Mouse (Mus musculus): ENCODE measurements around the gene Mmp24. TPM values are rescaled to one million over a fixed set of nuclear protein-coding genes. Genes with fewer than 3 reads are reported as not detected.
"Not testable (repeated sequence)": the region's sequence is repeated elsewhere in the genome, so short reads cannot be mapped to it uniquely, and the experiment has no call there.

Gene Mmp24
- 2.6 and 3.4 TPM in 2 replicates for total RNA-seq (2021)
- long read RNA-seq, experiment 1, full-length matches to known transcripts, result 2 of 3 reads
- long read RNA-seq, experiment 1, partial matches to known transcripts, result 0 of 3 reads
- long read RNA-seq, experiment 1, other reads (novel, unspliced or antisense), result 1 of 3 reads
- long read RNA-seq, experiment 2, full-length matches to known transcripts, result 1 of 6 reads
- long read RNA-seq, experiment 2, partial matches to known transcripts, result 2 of 6 reads
- long read RNA-seq, experiment 2, other reads (novel, unspliced or antisense), result 3 of 6 reads

GRCm38 (mm10) chr2:155774927-155775684 is at the start of gene Mmp24:
Mmp24 (plus strand) TSS chr2:155775342.
- DNase-seq, result no peak

GRCm38 (mm10) chr2:155726302-155726701 is 48.8 kb upstream of the Mmp24 start:
- DNase-seq, result no peak

DNA sequence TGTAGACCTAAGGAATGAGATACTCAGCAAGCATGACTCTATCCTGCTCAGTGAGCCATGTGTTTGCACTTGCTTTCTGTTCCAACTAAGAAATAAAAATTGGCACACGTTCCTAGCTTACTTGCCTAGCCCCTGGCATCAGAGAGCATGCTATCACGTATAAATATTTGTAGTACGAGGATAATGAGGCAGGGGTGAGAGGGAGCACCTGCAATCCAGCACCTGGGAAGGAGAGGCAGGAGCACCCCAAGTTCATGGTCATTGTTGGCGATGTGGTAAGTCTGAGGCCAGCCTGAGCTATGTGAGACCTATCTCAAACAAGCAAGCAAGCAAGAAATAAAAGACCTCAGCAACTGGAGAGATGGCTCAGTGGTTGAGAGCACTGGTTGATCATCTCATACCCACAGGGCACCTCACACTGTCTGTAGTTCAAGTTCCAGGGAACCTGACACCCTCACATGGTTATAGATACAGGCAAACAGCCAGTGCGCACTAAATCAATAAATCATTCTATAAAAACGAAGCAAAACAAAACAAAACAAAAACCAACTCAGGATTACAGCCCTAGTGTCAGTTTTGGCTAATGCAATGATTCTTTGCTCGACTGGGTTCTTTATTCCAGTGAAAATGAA is 47.3 kb upstream of the Mmp24 start:
- DNase-seq, result no peak

DNA sequence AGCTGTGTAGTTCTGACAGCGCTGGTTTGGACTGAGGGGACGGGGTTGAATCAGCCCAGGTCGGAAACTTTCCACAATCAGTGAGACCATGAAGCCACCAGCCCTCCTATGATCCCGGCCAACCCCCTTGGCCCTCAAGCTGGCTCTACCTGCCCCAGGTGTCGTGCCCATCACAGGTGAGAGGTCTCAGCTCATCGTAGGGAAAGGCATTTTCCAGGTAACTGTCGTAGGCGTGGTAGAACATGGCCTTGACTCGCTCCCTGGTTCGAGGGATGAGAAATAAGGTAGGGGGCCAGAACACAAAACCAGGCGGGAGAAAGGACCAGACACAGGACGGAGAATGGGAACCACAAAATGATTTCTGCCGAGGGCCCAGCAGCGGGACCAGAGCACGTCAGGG is 46.4 kb upstream of the Mmp24 start:
- DNase-seq, result no peak

- DNase-seq, result peak; percentile 96
Measured at GRCm38 (mm10) chr2:155729158-155729645, 45.9 kb upstream of the Mmp24 start, which contains the start of gene Edem2. Edem2 (minus strand) TSS chr2:155729475.

DNA sequence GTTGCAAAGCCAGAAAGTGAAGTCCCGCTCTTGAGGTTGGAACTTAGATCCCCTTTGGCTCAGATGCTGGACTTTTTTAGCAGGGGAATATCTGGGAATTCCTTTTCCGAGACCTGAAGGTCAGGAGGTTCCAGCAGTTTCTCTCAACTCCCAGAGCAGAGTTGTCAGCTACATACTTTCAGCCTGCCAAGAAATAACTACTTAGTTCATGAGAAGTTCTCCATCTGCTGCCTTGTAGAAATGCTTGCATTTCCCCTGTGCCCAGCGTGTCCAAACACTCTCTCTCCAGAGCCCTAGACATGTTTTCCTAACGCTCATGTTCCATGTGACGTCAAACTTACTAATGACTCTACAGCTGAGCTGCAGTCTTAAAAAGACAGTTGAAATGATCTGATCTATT is 40.1 kb upstream of the Mmp24 start:
- DNase-seq, result no peak

DNA sequence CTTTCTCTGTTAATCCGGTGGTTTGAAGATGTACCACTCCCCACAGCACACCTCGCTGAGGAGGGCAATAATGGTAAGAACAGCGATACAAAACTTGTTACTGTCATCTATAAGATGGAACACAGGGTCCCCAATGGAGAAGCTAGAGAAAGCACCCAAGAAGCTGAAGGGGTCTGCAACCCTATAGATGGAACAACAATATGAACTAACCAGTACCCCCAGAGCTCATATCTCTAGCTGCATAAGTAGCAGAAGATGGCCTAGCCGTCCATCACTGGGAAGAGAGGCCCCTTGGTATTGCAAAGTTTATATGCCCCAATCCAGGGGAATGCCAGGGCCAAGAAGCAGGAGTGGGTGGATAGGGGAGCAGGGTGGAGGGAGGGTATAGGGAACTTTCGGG is 39.4 kb upstream of the Mmp24 start, which contains the start of gene Gm17581:
Gene Gm17581, minus strand, starts transcription at position 101 of the 400 bp plus-strand sequence.
- DNase-seq, result not testable (repeated sequence)

GRCm38 (mm10) chr2:155736936-155737335 is 38.2 kb upstream of the Mmp24 start:
- DNase-seq, result no peak

DNA sequence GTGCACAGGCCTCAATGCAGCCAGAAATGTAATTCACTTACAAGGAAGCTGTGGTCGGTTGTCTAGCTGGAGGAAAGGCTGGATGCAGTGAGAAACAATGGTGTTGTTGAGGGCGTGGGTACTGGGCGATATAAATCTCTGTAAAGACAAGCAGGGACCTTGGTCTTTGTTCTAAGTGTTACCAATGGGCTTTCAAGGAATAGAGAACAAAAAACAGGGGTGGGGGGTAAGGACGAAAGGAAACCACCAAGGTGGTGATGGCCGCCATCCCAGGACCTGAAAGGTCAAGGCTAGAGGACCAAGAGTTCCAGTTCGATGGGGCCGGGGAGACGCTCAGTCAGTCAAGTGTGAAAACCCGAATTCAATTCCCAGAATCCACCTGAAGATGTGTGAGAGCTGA is 37.3 kb upstream of the Mmp24 start:
- DNase-seq, result peak; percentile 56

DNA sequence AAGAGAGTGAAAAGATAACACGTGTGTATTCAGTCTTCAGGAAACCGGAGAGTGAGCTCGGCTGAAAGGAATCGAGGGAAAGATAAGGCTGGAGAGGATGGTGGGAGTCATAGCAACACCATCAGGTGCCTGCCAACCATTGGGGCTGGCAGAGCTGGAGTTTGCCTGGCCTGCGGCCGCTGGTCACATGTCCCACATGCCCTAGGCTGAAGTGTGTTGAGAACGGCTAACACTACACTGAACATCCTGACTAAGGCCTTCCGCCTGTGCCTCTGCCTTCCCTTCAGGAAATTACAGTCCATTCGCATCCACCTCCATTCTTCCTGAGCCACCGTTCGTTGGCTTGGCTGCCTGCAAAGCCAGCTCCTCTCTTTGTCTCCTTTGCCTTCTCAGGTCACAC is 32.9 kb upstream of the Mmp24 start:
- DNase-seq, result no peak

- DNase-seq, result peak; percentile 83
Measured at GRCm38 (mm10) chr2:155742931-155743337, 32.2 kb upstream of the Mmp24 start.

- DNase-seq, result no peak
Measured at GRCm38 (mm10) chr2:155743351-155743750, 31.8 kb upstream of the Mmp24 start.

DNA sequence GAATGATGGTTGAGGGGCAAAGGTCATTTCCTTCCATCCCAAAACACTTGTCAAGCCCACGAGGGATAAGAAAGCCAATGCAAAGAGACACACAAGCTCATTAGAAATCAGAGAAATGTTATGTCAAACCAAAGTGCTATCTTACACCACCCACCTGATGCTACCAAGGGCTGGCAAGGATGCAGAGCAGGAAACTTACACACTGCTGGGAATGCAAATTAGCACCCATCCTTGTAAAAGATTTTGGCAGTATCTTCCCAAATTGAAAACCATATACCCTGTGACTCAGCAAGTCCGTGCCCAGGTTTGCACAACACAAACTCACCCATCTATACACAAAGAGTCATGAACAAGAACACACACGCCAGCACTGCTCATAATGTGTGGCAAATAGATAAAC is 29.7 kb upstream of the Mmp24 start:
- DNase-seq, result no peak

DNA sequence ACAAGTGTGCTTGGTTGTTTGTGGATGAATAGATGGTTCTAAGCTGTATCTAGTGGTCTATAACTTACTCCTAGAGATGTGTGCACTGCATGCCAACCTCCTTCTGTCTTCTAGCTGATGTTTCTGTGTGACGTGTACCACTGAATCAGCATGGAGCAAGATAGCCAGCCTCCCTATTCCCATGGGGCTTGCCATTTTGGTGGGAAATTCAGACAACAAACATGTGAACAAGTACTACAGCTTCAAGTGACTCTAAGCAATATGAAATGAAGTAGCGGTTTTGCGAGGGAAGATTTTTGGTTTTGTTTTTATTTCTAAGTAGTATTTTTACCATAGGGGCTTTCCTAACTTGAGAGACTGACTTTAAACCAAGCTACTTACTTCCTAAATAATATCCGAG is 25.7 kb upstream of the Mmp24 start:
- DNase-seq, result no peak

DNA sequence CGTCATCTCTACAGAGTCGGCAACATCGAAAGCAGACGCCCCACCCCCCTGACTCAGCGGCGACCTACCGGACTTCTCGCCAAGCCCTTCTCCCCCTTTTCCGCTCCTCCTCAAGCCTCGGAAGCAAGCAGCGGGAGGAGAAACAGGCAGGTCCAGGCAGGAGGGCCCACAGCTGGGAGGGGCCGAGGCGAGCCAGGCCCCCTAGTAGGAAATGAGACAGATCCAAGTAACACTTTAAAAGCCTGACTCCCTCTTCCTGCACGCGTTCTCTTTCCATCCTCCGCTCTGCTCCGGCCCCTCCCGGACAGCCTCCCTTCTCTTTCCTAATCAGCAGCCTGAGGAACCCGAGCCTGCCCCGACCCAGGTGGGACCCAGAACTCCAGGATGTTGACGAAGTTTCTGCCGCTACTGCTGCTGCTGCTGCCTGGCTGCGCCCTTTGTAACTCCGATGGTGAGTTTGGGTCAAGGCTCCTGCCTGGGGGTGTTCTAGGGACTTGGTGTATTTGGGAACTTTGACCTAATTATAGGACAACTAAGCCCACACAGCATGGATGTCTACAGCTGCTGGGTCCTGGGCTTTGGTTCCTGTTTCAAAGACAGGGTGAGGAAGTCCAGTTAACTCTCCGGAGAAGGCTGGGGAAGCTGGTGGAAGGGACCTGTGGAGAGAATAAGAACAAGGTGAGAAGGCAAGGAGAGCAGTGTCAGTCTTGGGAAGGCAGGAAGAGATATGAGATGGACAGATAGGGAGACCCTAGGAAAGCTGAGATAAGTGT is 23.9 kb upstream of the Mmp24 start, which contains the start of gene Procr:
Gene Procr, plus strand, starts transcription at position 104 of the 773 bp plus-strand sequence.
- DNase-seq, result peak; percentile 78

- DNase-seq, result peak; percentile 89
Measured at GRCm38 (mm10) chr2:155755746-155756145, 19.4 kb upstream of the Mmp24 start.

GRCm38 (mm10) chr2:155756855-155757566 is 18.1 kb upstream of the Mmp24 start:
- peak; percentile 33 for DNase-seq

DNA sequence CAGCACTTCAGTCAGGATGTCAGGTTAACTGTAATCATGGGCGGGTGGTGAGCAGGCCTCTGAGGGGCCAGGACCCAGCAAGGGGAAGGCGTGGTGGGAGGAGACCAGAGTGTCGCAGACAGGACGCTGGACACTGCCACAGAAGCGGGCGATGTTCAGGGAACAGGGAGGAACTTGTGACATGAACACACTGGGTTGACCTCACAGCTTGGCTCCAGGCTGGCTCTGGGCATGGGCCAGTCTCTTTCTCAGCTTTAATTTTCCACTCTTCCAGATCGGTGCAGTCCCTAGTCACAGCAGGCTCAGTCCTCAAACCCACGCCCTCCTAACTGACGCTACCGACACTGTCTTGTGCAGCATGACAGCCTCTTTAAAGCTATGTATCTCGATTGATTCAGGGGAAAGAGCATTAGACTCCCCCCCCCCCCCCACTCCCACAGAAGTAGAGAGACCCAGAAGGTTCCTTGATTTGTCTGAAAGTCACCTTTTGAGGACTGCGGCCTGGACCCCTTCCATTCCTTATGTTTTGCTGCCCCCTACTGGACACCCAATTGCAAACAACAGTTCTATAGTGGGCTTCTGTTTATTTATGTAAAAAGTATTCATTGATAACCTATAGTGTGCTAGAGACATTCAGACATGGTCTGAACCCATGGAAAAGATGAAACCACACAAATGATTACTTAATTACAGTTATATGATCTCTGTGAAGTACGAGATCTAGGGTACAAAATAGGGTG is 10.3 kb upstream of the Mmp24 start:
- peak; percentile 86 for DNase-seq

GRCm38 (mm10) chr2:155773664-155774063 is 1.5 kb upstream of the Mmp24 start:
- no peak for DNase-seq

GRCm38 (mm10) chr2:155774261-155774926 is 748 bp upstream of the Mmp24 start:
- DNase-seq, result no peak

Measured in adrenal gland, postnatal 14 days (tissue).